Mouse (Mus musculus) midbrain, postnatal 0 days (tissue): ENCODE results near the gene Foxo6. TPM values are rescaled to one million over a fixed set of nuclear protein-coding genes. Genes with fewer than 3 reads are reported as not detected.

Experiments used
- ATAC-seq: fragments of 200-750 bp; cut with Nextera tagmentation; 2 replicates; pipeline ENCODE4 v1.8.0; 2017; ENCODE audit warnings: moderate number of reproducible peaks, mild to moderate bottlenecking, moderate TSS enrichment, moderate library complexity; ENCODE audit not compliant: low FRiP score
- DNase-seq: peaks from one replicate; pipeline ENCODE4 v3.0.0-alpha.2; 2015; ENCODE audit warnings: low spot score
- H3K27ac ChIP-seq: fragments of 300-500 bp; sonication (generic); 2 replicates; pipeline ENCODE4 v1.5.1; 2014; ENCODE audit warnings: low read depth, mild to moderate bottlenecking, low read length, mixed read lengths
- H3K27me3 ChIP-seq: fragments of 300-500 bp; sonication (generic); 2 replicates; pipeline ENCODE4 v1.6.1; 2014; ENCODE audit warnings: low read length, control low read depth, mixed read lengths; ENCODE audit not compliant: insufficient read depth
- H3K36me3 ChIP-seq: fragments of 300-500 bp; sonication (generic); 2 replicates; pipeline ENCODE4 v1.6.1; 2014; ENCODE audit warnings: low read length, control low read depth, mixed read lengths; ENCODE audit not compliant: insufficient read depth
- H3K4me1 ChIP-seq: fragments of 300-500 bp; sonication (generic); 2 replicates; pipeline ENCODE4 v1.6.1; 2014; ENCODE audit warnings: mild to moderate bottlenecking, control low read depth, antibody characterized with exemption, low read length, mixed read lengths; ENCODE audit not compliant: insufficient read depth
- H3K4me2 ChIP-seq: fragments of 300-500 bp; sonication (generic); 2 replicates; pipeline ENCODE4 v1.6.1; 2014; ENCODE audit warnings: low read depth, mild to moderate bottlenecking, low read length, mixed read lengths; ENCODE audit not compliant: poor library complexity, severe bottlenecking
- H3K4me3 ChIP-seq: fragments of 300-500 bp; sonication (generic); 2 replicates; pipeline ENCODE4 v1.5.1; 2014; ENCODE audit warnings: low read depth, mild to moderate bottlenecking, low read length, moderate library complexity
- H3K9ac ChIP-seq: fragments of 300-500 bp; sonication (generic); replicated peaks from 2 replicates; pipeline ENCODE4 v1.6.1; 2014; ENCODE audit warnings: mild to moderate bottlenecking, low read length, moderate library complexity, mixed read lengths; ENCODE audit not compliant: poor library complexity, severe bottlenecking
- H3K9me3 ChIP-seq: fragments of 300-500 bp; sonication (generic); 2 replicates; pipeline ENCODE4 v1.6.1; 2016; ENCODE audit warnings: low read length, control low read depth
- CTCF ChIP-seq: IDR thresholded peaks from 2 replicates; pipeline ENCODE4 v1.5.1; 2016; ENCODE audit warnings: antibody characterized with exemption, mild to moderate bottlenecking
- WGBS: fragments of 180-500 bp; shearing (Covaris S2); extraction: QIAGEN DNeasy Blood & Tissue Kit; methylation state at CpG from one replicate; pipeline ENCODE4 v1.1.7; 2014; 5-methylcytosine and 5-hydroxymethylcytosine counted together
- polyA plus RNA-seq: library from polyadenylated mRNA; unstranded; fragments of >200 nt; fragmentation: Nextera tagmentation; extraction: Ambion mirVana; gene quantifications from 2 replicates; pipeline ENCODE4 v1.2.1, GENCODE M21; 2015
- total RNA-seq: library from RNA; depleted of rRNA; stranded (reverse); fragments of >200 nt; gene quantifications from 2 replicates; pipeline ENCODE4 v1.2.3, GENCODE M21; 2014

Gene Foxo6
- total and polyA plus RNA-seq, 2 experiments from 2014 or later, result 1.7 to 34.2 TPM

DNA sequence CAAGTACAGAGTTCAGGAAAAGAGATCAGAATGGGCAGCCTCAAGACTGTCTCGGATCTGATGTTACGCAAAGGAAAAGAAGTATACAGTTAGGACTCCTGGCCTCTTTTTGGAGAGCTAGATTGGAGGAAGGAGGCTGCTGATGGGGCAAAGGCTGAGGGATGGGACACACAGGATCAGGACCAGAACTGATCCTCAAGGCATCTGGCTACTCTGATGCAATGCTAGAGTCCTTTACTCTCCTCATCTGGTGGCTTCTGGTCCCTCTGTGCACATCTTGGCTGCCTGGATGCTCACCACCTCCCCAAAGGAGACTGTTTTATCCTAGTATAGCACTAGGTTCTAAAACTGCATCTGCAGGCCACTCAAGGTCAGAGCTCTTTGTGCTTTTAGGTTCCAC is 44.4 kb upstream of the Foxo6 start:
- TF ChIP-seq CTCF, result no peak
- no peak for ATAC-seq
- DNase-seq, result no peak
- H3K27ac ChIP-seq, result no peak overlapping the region
- no peak overlapping the region for H3K4me3 ChIP-seq
- no peak overlapping the region for H3K4me2 ChIP-seq
- H3K9me3 ChIP-seq, result no peaks in the 10 kb centered on the region
- no peaks in the 10 kb centered on the region; the same call in 1 of the 2 replicates for H3K4me1 ChIP-seq
- H3K36me3 ChIP-seq, result no peaks in the 10 kb centered on the region
- no peaks in the 10 kb centered on the region for H3K27me3 ChIP-seq
- H3K9ac ChIP-seq, result no peak overlapping the region
- 91% methylated on average over 2 of the region's 2 CpGs for WGBS

DNA sequence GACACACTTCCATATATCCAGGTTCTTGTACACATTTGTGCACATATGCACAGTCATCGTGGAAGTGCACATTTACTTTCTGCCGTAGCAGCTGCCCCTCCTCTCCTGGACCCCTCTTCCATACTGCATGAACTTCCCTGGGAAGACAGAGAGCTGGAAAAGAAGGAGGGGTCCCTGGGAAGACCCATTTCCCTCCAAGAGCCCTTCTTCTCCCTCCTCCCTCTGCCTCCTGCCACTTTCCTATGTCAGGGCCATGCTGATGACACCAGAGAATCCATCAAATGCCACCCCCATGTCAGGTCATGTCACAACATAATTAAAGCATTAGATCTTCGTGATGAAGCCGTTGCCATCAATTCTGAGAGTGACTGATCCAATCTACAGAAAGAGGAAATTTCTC is 38.6 kb upstream of the Foxo6 start:
- ATAC-seq (no peak), DNase-seq (no peak)
- Histone ChIP-seq H3K36me3 (no peaks in the 10 kb centered on the region), H3K27ac (no peak overlapping the region), H3K4me3 (no peak overlapping the region), H3K4me1 (no peaks in the 10 kb centered on the region), H3K27me3 (no peaks in the 10 kb centered on the region), H3K4me2 (no peak overlapping the region), H3K9me3 (no peaks in the 10 kb centered on the region), H3K9ac (no peak overlapping the region)
- 83% methylated on average over 4 of the region's 4 CpGs for WGBS
- no peak for TF ChIP-seq CTCF

DNA sequence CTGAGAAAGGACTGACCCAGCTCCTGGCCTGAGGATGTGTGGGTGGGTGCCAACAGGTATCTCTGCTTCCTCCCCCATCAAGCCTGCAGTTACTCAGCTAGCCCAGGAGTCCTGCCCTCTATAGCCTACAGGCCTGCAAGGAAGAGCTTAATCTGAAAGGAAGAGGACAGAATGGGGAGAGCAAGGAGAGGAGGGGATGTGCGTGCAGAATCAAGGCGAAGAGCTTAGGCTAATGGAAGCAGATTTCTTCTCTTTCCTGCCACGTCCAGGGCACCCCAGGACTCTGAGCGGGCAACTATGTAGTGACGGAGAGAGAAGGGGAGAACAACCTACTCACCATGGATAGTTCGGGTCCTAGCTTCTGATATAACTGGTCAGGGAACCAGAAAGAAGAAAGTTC is 37.9 kb upstream of the Foxo6 start:
- 83% methylated on average over 6 of the region's 6 CpGs for WGBS
- Histone ChIP-seq H3K9me3 (no peaks in the 10 kb centered on the region), H3K4me1 (no peaks in the 10 kb centered on the region), H3K27me3 (no peaks in the 10 kb centered on the region), H3K36me3 (no peaks in the 10 kb centered on the region), H3K4me2 (no peak overlapping the region), H3K9ac (no peak overlapping the region), H3K27ac (no peak overlapping the region), H3K4me3 (no peak overlapping the region)
- DNase-seq, result no peak
- no peak for ATAC-seq
- TF ChIP-seq CTCF, result no peak

DNA sequence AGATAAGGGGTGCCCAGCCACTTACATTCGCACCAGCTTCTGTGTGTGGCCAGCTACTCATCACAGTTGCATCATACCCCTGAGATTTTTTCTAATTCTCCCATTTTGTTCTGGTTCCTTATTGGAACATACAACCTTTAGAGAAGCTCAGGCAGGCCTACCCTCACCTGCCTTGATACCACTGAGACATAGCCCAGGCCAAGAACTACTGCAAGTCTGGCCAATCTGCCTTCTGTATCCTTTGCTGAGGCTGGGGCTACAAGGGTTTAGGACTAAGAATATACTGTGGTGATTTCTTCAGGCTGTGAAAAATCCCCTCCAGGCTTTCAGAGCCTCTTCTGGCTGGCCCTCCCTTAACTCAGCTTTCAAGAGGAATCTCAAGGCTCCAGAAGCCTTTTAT is 36.7 kb upstream of the Foxo6 start:
- Histone ChIP-seq H3K9me3 (no peaks in the 10 kb centered on the region), H3K27me3 (no peaks in the 10 kb centered on the region), H3K4me2 (no peak overlapping the region), H3K4me1 (no peaks in the 10 kb centered on the region), H3K36me3 (no peaks in the 10 kb centered on the region), H3K4me3 (no peak overlapping the region), H3K9ac (no peak overlapping the region), H3K27ac (no peak overlapping the region)
- ATAC-seq (no peak), DNase-seq (no peak)
- 87% methylated on average over 1 of the region's 1 CpGs for WGBS
- TF ChIP-seq CTCF, result no peak

DNA sequence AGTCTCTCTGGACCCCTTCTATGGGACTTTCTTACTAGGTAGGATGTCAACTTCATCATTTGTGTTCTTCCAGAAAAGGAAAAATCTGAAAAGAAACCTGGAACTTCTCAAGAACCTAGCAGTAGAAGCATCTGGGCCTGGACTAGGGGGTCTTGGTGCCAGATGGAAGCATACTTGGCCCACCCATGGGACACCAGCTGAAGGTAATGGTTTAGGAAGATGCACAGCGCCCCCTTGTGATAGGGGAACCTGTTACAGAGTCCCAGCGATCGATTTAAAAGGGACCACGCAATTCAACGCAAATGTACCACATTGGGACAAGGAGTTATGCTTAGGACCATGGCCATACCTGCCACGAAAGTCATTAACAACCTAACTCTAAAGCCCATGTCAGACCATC is 36.0 kb upstream of the Foxo6 start:
- peak; percentile 54 for TF ChIP-seq CTCF
- no peak overlapping the region for H3K27ac ChIP-seq
- no peaks in the 10 kb centered on the region for H3K36me3 ChIP-seq
- H3K4me1 ChIP-seq, result no peaks in the 10 kb centered on the region
- DNase-seq (peak; percentile 46), ATAC-seq (no peak)
- H3K4me3 ChIP-seq, result no peak overlapping the region
- H3K4me2 ChIP-seq, result no peak overlapping the region
- no peaks in the 10 kb centered on the region for H3K9me3 ChIP-seq
- 30% methylated on average over 6 of the region's 6 CpGs for WGBS
- no peak overlapping the region for H3K9ac ChIP-seq
- no peaks in the 10 kb centered on the region for H3K27me3 ChIP-seq

DNA sequence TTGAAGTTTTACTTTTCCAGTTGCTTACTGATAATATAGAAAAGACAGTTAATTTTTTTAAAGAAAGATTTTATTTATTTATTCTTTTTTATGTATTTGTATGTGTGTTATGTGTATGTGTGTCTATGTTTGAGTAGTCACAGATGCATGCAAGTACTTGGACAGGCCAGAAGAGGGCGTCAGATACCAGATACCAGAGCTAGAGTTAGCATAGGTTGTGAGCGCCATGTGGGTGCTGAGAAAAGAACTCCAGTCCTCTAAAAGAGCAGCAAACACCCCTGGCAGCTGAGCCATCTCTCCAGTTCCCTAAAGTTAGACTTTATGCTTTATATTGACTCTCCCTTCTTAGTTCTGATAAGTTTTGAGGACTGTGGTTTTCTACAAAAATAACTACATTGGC is 30.4 kb upstream of the Foxo6 start:
- Histone ChIP-seq H3K27ac (no peak overlapping the region), H3K9me3 (no peaks in the 10 kb centered on the region), H3K4me1 (no peaks in the 10 kb centered on the region), H3K4me2 (no peak overlapping the region), H3K4me3 (no peak overlapping the region), H3K27me3 (no peaks in the 10 kb centered on the region), H3K36me3 (no peaks in the 10 kb centered on the region), H3K9ac (no peak overlapping the region)
- WGBS, result 56% methylated on average over 2 of the region's 2 CpGs
- no peak for TF ChIP-seq CTCF
- no peak for DNase-seq
- no peak for ATAC-seq
